Mouse (Mus musculus): ENCODE data around the gene Tcl1b3. TPM values are rescaled to one million over a fixed set of nuclear protein-coding genes. Genes with fewer than 3 reads are reported as not detected.
"Not testable (repeated sequence)": the region's sequence is repeated elsewhere in the genome, so short reads cannot be mapped to it uniquely, and the experiment has no call there.

The Tcl1b3 gene
- polyA plus RNA-seq, 2 experiments = not detected

GRCm38 (mm10) chr12:105159390-105159789, 31.5 kb upstream of the Tcl1b3 start, which contains the start of gene Tcl1b1:
Gene Tcl1b1, plus strand, starts transcription at chr12:105159690.
- TF ChIP-seq POLR2A (IDR thresholded peaks at IDR 0.05; ENCODE audit: borderline replicate concordance, extremely low read depth, insufficient read depth, insufficient read length) = no peak
- WGBS = 71% methylated on average over 4 of the region's 4 CpGs
- H3K4me1 ChIP-seq (ENCODE audit: control insufficient read depth, insufficient read depth, low read length) = no peaks in the 10 kb centered on the region

GRCm38 (mm10) chr12:105166734-105167133, 24.1 kb upstream of the Tcl1b3 start:
- Histone ChIP-seq H3K36me3 (ENCODE audit: control insufficient read depth, insufficient read depth, low read length) (no peaks in the 10 kb centered on the region), H3K4me2 (replicated peaks; ENCODE audit: low read depth, low read length, severe bottlenecking) (no peak overlapping the region), H3K27me3 (ENCODE audit: control insufficient read depth, insufficient read depth, low read length) (no peaks in the 10 kb centered on the region), H3K4me1 (ENCODE audit: control insufficient read depth, insufficient read depth, low read length) (no peaks in the 10 kb centered on the region), H3K27ac (replicated peaks; ENCODE audit: low read depth, low read length) (no peak overlapping the region), H3K9me3 (ENCODE audit: control insufficient read depth, low read length) (no peaks in the 10 kb centered on the region), H3K9ac (ENCODE audit: low read depth, low read length, severe bottlenecking) (no peak overlapping the region), H3K4me3 (replicated peaks; ENCODE audit: low read length) (no peak overlapping the region)
- no peak for TF ChIP-seq POLR2A (IDR thresholded peaks at IDR 0.05; ENCODE audit: borderline replicate concordance, extremely low read depth, insufficient read depth, insufficient read length)
- no peak for ATAC-seq (ENCODE audit: low FRiP score, low read depth)
- DNase-seq (ENCODE audit: low spot score) = no peak
- 73% methylated on average over 3 of the region's 3 CpGs for WGBS

More at GRCm38 (mm10) chr12:105159390-105159789, 31.5 kb upstream of the Tcl1b3 start, which contains the start of gene Tcl1b1:
- Histone ChIP-seq H3K27ac (replicated peaks; ENCODE audit: low read depth, low read length) (no peak within 1 kb of the TSS), H3K4me2 (replicated peaks; ENCODE audit: low read depth, low read length, severe bottlenecking) (no peak within 1 kb of the TSS), H3K4me3 (replicated peaks; ENCODE audit: low read length) (no peak within 1 kb of the TSS), H3K9ac (ENCODE audit: low read depth, low read length, severe bottlenecking) (no peak within 1 kb of the TSS), H3K36me3 (ENCODE audit: control insufficient read depth, insufficient read depth, low read length) (no peaks in the 10 kb centered on the region), H3K27me3 (ENCODE audit: control insufficient read depth, insufficient read depth, low read length) (no peaks in the 10 kb centered on the region), H3K9me3 (ENCODE audit: control insufficient read depth, low read length) (no peaks in the 10 kb centered on the region)
- DNase-seq (ENCODE audit: low spot score) = no peak
- ATAC-seq (ENCODE audit: low FRiP score, low read depth) = no peak

- no peak overlapping the region for H3K4me3 ChIP-seq (replicated peaks; ENCODE audit: low read length)
- no peak overlapping the region for H3K27ac ChIP-seq (replicated peaks; ENCODE audit: low read depth, low read length)
- DNase-seq (ENCODE audit: low spot score) (no peak), ATAC-seq (ENCODE audit: low FRiP score, low read depth) (no peak)
- no peak for TF ChIP-seq POLR2A (IDR thresholded peaks at IDR 0.05; ENCODE audit: borderline replicate concordance, extremely low read depth, insufficient read depth, insufficient read length)
- H3K9ac ChIP-seq (ENCODE audit: low read depth, low read length, severe bottlenecking) = no peak overlapping the region
- no peak overlapping the region for H3K4me2 ChIP-seq (replicated peaks; ENCODE audit: low read depth, low read length, severe bottlenecking)
- no peaks in the 10 kb centered on the region for H3K36me3 ChIP-seq (ENCODE audit: control insufficient read depth, insufficient read depth, low read length)
- 68% methylated on average over 2 of the region's 2 CpGs for WGBS
- H3K4me1 ChIP-seq (ENCODE audit: control insufficient read depth, insufficient read depth, low read length) = no peaks in the 10 kb centered on the region
- no peaks in the 10 kb centered on the region for H3K9me3 ChIP-seq (ENCODE audit: control insufficient read depth, low read length)
- no peaks in the 10 kb centered on the region for H3K27me3 ChIP-seq (ENCODE audit: control insufficient read depth, insufficient read depth, low read length)
Measured at GRCm38 (mm10) chr12:105173366-105173765, 17.5 kb upstream of the Tcl1b3 start.

- not testable (repeated sequence) for H3K36me3 ChIP-seq (ENCODE audit: control insufficient read depth, insufficient read depth, low read length); H3K27ac ChIP-seq (replicated peaks; ENCODE audit: low read depth, low read length); H3K9me3 ChIP-seq (ENCODE audit: control insufficient read depth, low read length); DNase-seq (ENCODE audit: low spot score); H3K9ac ChIP-seq (ENCODE audit: low read depth, low read length, severe bottlenecking); H3K4me3 ChIP-seq (replicated peaks; ENCODE audit: low read length); H3K4me2 ChIP-seq (replicated peaks; ENCODE audit: low read depth, low read length, severe bottlenecking); H3K27me3 ChIP-seq (ENCODE audit: control insufficient read depth, insufficient read depth, low read length); ATAC-seq (ENCODE audit: low FRiP score, low read depth); H3K4me1 ChIP-seq (ENCODE audit: control insufficient read depth, insufficient read depth, low read length)
- 31% methylated on average over 2 of the region's 2 CpGs for WGBS
Measured at GRCm38 (mm10) chr12:105174318-105174717, 16.5 kb upstream of the Tcl1b3 start.

GRCm38 (mm10) chr12:105176044-105176443, 14.8 kb upstream of the Tcl1b3 start, which contains the start of gene Tcl1b5:
Gene Tcl1b5, plus strand, starts transcription at chr12:105176344.
- DNase-seq (ENCODE audit: low spot score); H3K4me3 ChIP-seq (replicated peaks; ENCODE audit: low read length); H3K36me3 ChIP-seq (ENCODE audit: control insufficient read depth, insufficient read depth, low read length); H3K9ac ChIP-seq (ENCODE audit: low read depth, low read length, severe bottlenecking); H3K9me3 ChIP-seq (ENCODE audit: control insufficient read depth, low read length); H3K4me1 ChIP-seq (ENCODE audit: control insufficient read depth, insufficient read depth, low read length); H3K27ac ChIP-seq (replicated peaks; ENCODE audit: low read depth, low read length); H3K27me3 ChIP-seq (ENCODE audit: control insufficient read depth, insufficient read depth, low read length); H3K4me2 ChIP-seq (replicated peaks; ENCODE audit: low read depth, low read length, severe bottlenecking); ATAC-seq (ENCODE audit: low FRiP score, low read depth): not testable (repeated sequence)
- WGBS = 61% methylated on average over 3 of the region's 3 CpGs

- not testable (repeated sequence) for H3K27ac ChIP-seq (replicated peaks; ENCODE audit: low read depth, low read length); H3K36me3 ChIP-seq (ENCODE audit: control insufficient read depth, insufficient read depth, low read length); H3K9me3 ChIP-seq (ENCODE audit: control insufficient read depth, low read length); H3K4me1 ChIP-seq (ENCODE audit: control insufficient read depth, insufficient read depth, low read length); H3K9ac ChIP-seq (ENCODE audit: low read depth, low read length, severe bottlenecking); H3K27me3 ChIP-seq (ENCODE audit: control insufficient read depth, insufficient read depth, low read length); ATAC-seq (ENCODE audit: low FRiP score, low read depth); H3K4me2 ChIP-seq (replicated peaks; ENCODE audit: low read depth, low read length, severe bottlenecking); H3K4me3 ChIP-seq (replicated peaks; ENCODE audit: low read length); DNase-seq (ENCODE audit: low spot score)
- WGBS = 62% methylated on average over 4 of the region's 4 CpGs
Measured at GRCm38 (mm10) chr12:105181040-105181644, 9.7 kb upstream of the Tcl1b3 start.

GRCm38 (mm10) chr12:105188980-105189379, 1.9 kb upstream of the Tcl1b3 start:
- WGBS = 40% methylated on average over 2 of the region's 2 CpGs
- not testable (repeated sequence) for H3K9ac ChIP-seq (ENCODE audit: low read depth, low read length, severe bottlenecking); ATAC-seq (ENCODE audit: low FRiP score, low read depth); H3K4me2 ChIP-seq (replicated peaks; ENCODE audit: low read depth, low read length, severe bottlenecking); H3K27ac ChIP-seq (replicated peaks; ENCODE audit: low read depth, low read length); H3K36me3 ChIP-seq (ENCODE audit: control insufficient read depth, insufficient read depth, low read length); H3K27me3 ChIP-seq (ENCODE audit: control insufficient read depth, insufficient read depth, low read length); H3K4me1 ChIP-seq (ENCODE audit: control insufficient read depth, insufficient read depth, low read length); H3K4me3 ChIP-seq (replicated peaks; ENCODE audit: low read length); H3K9me3 ChIP-seq (ENCODE audit: control insufficient read depth, low read length); DNase-seq (ENCODE audit: low spot score)

- WGBS = 72% methylated on average over 7 of the region's 7 CpGs
- H3K4me1 ChIP-seq (ENCODE audit: control insufficient read depth, insufficient read depth, low read length); H3K4me2 ChIP-seq (replicated peaks; ENCODE audit: low read depth, low read length, severe bottlenecking); H3K9ac ChIP-seq (ENCODE audit: low read depth, low read length, severe bottlenecking); H3K27me3 ChIP-seq (ENCODE audit: control insufficient read depth, insufficient read depth, low read length); H3K4me3 ChIP-seq (replicated peaks; ENCODE audit: low read length); H3K9me3 ChIP-seq (ENCODE audit: control insufficient read depth, low read length); H3K27ac ChIP-seq (replicated peaks; ENCODE audit: low read depth, low read length); H3K36me3 ChIP-seq (ENCODE audit: control insufficient read depth, insufficient read depth, low read length); DNase-seq (ENCODE audit: low spot score); ATAC-seq (ENCODE audit: low FRiP score, low read depth): not testable (repeated sequence)
Measured at GRCm38 (mm10) chr12:105199684-105200497, 9.0 kb downstream of the Tcl1b3 start.
